Mouse (Mus musculus): ENCODE results near the gene Foxj3. TPM values are rescaled to one million over a fixed set of nuclear protein-coding genes. Genes with fewer than 3 reads are reported as not detected.
A peak's percentile ranks its signal among the peaks of the same experiment; 100 is the strongest.
"Not testable (repeated sequence)": the region's sequence is repeated elsewhere in the genome, so short reads cannot be mapped to it uniquely, and the experiment has no call there.

The Foxj3 gene
- 7.7 and 16.1 TPM in 2 replicates for polyA plus RNA-seq (2012; rRNA removed)

DNA sequence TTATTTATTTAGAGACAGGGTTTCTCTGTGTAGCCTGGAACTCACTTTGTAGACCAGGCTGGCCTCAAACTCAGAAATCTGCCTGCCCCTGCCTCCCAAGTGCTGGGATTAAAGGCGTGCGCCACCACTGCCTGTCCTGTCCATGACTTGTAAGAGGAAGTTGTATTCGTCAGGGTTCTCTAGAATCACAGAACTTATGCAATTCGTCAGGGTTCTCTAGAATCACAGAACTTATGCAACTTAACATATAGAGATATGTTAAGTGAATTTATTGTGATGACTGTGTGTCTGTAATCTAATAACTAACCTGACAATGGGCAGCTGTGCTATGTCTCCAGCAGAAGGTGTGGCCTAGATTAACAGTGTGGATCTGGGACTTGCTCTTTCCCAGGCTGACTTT, at the start of gene Foxj3:
TSS of gene Foxj3 (plus strand) at position 390 of the 400 bp plus-strand sequence.
- DNase-seq (ENCODE audit: low read depth, low spot score): not testable (repeated sequence)
- 93% methylated on average over 4 of the region's 4 CpGs for WGBS

DNA sequence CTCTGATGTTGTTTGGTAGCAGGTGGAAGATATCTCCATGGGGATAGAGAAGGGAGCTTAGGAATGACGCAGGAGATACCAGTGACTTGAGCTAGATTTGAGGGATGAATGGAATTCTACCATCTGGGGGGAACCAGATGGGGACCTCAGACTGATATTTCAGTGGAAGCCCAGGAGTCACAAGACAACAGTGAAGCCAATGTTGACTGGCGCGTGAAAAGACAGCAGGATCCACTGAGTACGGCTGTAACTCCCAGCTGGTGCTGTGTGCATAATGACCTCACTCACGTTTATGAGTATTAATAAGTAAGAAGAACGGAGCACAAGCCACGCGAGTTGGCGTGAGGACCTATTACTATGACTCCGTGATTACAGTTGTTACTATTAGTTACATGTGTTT, 47.1 kb upstream of the Foxj3 start:
- 81% methylated on average over 10 of the region's 10 CpGs for WGBS
- no peak for DNase-seq (ENCODE audit: low read depth, low spot score)

DNA sequence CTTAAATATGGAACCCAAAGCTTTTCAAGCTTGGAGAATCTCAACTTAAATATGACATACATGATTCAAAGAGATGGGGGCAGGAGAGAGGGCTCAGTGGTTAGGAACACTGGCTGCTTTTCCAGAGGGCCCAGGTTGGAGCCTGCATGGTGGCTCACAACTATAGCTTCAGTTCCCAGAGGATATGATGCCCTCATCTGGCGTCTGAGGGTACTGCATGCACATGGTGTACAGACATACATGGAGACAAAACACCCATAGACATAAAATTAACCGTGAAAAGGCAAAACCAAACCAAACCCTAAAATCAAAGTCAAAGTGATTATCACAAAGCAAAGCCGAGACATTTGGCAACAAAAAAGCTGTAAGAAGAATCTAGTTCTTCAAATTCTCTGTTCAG, 46.0 kb upstream of the Foxj3 start:
- no peak for DNase-seq (ENCODE audit: low read depth, low spot score)
- WGBS: 77% methylated on average over 3 of the region's 3 CpGs

DNA sequence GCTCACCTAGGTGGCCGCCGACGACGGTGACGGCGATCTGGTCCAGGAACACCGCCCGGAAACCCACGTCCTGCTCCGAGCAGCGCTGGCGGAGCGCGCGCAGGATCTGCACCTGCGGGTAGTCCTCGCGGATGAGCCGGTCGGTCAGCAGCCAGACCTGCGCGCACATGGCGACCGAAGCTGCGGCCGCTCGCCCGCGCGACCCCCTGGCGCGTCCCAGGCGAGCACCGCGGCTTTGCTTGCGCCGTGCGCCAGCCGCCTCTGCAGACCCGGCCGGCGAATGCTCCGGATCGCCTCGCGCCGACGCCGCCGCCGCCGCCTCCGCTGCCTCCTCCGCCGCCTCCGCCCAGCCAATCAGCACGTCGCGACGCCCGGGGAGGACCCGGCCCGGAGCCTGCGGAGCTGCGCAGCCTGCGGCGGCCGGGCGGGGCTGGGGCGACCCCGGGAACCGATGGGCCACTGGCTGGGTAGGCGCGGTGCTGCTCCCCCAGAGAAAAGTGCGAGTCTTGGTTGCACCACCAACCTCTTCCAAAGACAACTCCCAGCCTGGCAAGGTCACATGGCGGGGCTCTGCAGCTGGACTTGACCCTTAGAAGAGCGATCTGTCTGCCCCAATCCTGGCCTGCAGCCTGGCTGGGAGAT, 44.4 kb upstream of the Foxj3 start, which contains the start of gene Rimkla:
TSS of gene Rimkla (minus strand) at position 338 of the 642 bp plus-strand sequence.
- WGBS: under 1% methylated on average over 77 of the region's 77 CpGs
- DNase-seq (ENCODE audit: low read depth, low spot score): no peak

DNA sequence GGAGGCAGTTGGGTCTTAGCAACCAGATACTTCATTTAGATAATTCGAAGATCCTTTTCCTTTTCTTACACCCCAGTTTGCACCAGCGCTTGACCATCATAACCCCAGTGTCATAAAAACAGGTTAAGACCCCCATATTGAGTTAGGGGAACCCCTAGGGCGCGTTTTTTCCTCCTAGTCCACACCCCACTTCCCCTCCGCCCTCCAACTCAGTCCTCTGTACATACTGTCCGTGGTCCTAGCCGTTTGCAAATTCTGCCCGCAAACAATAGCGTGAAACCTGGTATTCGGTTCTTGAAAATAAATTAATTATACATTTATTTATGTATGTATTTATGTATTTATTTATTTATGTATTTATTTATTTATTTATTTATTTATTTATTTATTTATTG, 43.9 kb upstream of the Foxj3 start:
- 49% methylated on average over 10 of the region's 10 CpGs for WGBS

DNA sequence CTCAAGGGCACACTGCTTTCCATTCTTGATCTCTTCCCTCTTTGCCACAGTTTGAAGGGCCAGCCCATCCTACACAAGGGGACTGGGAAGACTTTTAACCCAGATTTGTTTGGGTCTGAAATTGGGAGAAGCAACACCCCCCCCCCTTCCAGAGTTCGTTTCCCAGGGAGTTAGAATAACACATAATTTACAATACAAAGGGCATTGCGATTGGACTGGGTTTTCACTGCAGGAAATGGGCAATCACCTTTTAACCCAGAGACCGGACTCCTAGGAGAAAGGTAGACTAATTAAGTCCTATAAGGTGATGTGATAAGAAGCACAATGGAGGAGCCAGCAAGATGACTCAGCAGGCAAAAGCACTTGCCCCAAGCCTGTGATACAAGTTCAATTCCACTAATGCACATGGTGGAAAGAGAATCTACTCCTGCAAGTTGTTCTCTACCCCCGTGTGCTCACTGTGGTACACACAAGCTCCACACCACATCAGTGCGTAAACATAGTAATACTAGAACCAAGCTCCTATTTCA, 38.4 kb upstream of the Foxj3 start:
- no peak for DNase-seq (ENCODE audit: low read depth, low spot score)
- 48% methylated on average over 5 of the region's 5 CpGs for WGBS

More for the DNA sequence above, 43.9 kb upstream of the Foxj3 start:
- DNase-seq (ENCODE audit: low read depth, low spot score): no peak

DNA sequence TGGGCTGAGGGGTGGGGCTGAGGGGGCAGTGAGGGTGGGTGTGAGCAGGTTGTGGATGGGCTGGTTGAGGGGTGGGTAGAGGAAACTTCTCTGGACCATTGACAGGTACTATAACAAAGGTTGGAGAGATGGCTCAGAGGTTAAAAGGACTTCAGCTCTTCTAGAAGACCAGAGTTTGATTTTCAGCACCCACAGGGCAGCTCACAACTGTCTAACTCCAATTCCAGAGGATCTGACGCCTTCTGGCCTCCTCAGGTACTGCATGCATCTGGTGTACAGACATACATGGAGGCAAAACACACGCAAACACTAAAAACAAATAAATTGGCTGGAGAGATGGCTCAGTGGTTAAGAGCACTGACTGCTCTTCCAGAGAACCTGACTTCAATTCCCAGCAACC, 25.2 kb upstream of the Foxj3 start:
- DNase-seq (ENCODE audit: low read depth, low spot score): no peak
- 78% methylated on average over 2 of the region's 2 CpGs for WGBS

DNA sequence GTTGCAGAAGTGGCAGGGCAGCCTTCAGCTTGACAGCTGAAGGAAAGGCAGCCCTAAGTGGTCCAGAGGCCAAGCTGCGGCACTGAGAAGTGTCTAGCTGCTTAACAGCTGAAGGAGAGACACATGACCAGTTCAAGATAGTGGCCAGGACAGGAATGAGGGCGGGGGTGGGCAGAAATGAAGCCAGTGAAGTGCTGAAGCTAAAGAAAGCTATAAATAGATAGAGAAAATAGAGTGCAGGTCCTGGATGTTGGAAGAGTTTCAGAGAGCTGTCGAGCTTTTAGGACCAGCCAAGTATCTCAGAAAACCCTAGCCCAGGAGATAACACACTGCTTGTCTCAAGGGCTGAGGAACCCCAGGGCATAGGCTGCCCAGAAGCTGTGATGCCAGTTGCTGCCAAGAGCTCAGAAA, 24.1 kb upstream of the Foxj3 start:
- WGBS: 60% methylated on average over 3 of the region's 3 CpGs
- no peak for DNase-seq (ENCODE audit: low read depth, low spot score)

DNA sequence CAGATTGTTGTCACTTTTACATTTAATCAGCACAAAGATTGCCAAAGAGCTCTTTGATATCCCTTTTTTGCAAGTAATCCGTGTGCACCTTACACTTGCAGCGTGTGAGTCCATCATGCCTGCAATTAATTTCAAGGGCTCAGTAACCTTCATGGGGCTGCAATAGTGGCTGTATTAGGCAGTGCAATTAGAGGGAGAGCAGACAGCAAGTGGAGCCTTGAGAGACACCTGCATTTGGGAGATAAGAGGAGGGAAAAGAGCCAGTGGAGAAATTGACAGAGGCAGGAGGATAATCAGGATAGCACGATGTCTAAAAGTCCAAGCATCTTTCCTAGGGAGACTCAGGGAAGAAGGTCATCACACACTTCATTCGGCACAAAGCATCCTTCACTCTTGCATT, 13.2 kb upstream of the Foxj3 start:
- no peak for DNase-seq (ENCODE audit: low read depth, low spot score)
- WGBS: 79% methylated on average over 4 of the region's 4 CpGs

DNA sequence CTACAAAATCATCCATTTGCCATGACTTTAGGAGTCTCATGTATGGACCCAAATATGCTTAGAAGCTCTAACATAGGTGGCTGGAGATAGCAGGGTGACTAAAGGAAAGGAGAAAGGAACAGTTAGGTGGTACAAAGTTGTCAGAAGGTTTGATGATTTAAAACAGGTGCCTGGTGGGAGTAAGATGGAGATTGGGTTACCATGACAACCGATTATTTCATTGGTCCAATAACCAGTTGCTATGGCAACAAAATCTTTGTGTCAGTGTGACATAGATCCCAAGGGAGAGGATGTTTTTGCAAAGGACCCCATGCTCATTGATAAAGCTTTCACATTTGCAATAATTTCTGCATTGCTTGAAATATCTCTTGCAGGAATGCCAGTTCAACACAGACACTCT, 12.8 kb upstream of the Foxj3 start:
- DNase-seq (ENCODE audit: low read depth, low spot score): no peak
- 86% methylated on average over 1 of the region's 1 CpGs for WGBS

DNA sequence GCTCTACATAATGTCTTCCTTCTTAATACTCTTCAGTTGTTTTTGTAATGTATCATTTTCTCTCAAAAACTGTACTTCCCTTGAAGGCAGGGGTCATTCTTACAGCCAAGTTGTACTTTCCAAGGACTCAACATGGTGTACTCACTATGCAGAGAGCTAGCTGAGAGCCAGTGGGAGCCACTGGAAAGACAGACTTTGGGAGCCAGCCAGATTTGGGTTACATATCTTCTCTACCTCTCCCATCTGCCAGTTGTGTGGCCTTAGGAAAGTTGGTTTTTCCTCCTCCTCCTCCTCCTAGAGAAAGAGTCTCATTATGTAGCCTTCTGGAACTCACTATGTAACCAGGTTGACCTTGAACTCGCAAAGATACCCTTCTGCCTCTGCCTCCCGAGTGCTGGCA, 12.3 kb upstream of the Foxj3 start:
- no peak for DNase-seq (ENCODE audit: low read depth, low spot score)
- WGBS: 90% methylated on average over 2 of the region's 2 CpGs

DNA sequence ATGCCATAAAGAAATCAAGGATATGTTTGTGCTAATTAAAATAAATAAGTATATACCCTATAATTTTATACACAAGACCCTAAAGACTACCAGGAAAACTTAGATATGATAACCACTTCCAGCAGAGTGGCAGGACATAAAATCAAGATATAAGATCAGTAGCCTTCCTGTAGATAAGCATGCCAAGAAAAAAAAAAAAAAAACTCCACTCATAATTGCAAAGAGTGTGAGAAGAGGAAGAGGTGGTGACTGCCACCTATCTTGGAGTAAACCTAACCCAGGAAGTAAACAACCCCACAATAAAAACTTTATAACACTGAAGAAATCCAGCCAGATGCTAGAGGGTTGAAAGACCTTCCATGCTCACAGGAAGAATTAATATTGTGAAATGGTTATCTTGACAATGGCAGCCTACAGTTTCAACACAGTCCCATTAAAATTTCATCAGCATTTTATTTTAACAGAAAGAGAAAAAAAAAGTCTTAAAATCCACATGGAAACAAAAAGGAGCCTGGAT, 10.4 kb upstream of the Foxj3 start:
- no peak for DNase-seq (ENCODE audit: low read depth, low spot score)

DNA sequence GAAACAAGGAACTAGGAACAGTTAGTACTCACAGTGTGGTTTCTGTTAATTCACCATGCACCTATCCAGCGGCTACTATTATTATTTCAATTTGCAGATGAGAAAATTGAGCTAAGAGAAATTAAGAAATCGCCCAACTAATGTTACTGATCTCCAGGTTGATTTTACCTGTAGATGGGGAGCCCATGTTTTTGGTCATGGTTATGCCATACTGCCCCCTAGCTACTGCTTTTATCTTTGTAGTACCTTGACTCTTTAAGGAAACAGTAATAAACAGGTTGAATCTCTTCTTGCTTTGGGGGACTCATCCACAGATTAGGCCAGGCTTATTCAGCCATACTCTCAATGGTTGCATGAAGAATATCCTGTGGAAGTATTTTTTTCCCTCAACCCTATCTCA, 5.0 kb upstream of the Foxj3 start:
- WGBS: 73% methylated on average over 2 of the region's 2 CpGs
- no peak for DNase-seq (ENCODE audit: low read depth, low spot score)

DNA sequence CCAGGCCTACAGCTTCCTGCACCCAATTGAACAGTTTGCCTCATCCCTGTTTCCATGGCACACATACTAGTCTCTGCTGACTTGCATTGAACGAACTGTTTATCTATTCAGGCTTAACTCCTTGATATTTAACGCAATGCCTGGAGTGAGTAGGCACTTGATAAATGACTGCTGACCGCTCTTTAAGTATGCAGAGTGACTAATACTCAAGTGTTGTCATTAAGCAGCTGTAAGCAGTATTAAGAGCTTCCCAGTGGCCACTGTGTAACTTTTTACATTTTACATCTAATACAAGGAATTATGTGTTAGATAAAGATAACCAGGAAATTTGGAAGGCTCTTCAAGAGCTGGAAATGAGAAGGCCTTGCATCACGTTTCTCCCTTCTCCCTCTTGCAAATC, 1.7 kb upstream of the Foxj3 start:
- WGBS: 54% methylated on average over 4 of the region's 4 CpGs
- no peak for DNase-seq (ENCODE audit: low read depth, low spot score)

DNA sequence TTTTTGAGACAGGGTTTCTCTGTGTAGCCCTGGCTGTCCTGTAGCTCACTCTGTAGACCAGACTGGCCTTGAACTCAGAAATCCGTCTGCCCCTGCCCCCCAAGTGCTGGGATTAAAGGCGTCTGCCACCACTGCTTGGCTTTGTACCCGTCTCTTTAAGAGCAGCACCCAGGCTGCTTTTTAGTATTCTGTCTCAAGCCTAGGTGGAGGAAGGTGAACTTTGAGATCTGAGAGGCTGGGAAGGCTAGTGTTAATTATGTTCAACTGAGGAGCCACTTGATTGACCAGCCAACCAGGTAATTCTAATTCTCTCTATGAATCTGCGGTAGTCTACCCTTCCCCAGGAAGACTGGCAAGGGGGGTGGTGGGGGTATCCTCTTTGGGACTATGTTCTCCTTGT, 632 bp downstream of the Foxj3 start:
- 73% methylated on average over 4 of the region's 4 CpGs for WGBS
- no peak for DNase-seq (ENCODE audit: low read depth, low spot score)

DNA sequence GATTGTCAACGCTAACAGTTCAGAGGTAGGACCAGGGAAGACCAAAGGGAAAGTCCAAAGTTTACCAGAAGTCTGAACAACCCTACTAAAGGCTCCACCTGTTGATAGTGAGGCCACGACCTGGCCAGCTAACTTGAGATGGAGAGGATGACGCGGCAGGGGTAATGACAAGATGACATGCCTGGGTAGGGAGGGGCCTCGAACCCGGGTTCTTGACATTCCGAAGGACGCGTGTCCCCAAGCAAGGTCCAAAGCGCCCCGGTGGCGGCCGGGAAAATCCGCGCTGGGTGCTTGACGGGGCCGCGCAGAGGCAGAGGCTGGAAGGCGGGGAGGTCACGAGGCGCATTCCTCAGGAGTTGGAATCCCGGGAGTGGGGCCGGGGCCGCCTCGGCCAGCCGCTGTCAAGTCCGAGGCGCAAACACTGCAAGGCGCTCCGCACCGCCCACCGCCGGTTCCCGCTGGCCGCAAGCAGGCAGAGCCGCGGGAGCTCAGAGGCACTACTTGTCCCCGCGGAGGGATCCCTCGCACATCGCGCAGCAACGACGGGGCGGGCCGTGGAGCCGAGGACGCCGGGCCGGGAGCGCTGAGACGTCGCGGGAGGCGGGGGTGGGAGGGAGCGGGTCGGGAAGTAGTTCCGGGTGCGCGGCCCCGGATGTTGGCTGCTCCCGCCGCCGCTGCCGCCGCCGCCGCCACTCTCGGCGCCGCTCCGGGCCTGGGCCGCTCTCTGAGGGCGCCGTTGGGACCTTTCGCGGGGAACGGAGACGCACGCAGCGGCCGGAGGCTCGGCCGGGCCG, 2.4 kb downstream of the Foxj3 start, which contains the start of gene Frg2f1:
TSS of gene Frg2f1 (minus strand) at position 499 of the 794 bp plus-strand sequence.
- peak; percentile 64 for DNase-seq (ENCODE audit: low read depth, low spot score)
- under 1% methylated on average over 77 of the region's 85 CpGs for WGBS

DNA sequence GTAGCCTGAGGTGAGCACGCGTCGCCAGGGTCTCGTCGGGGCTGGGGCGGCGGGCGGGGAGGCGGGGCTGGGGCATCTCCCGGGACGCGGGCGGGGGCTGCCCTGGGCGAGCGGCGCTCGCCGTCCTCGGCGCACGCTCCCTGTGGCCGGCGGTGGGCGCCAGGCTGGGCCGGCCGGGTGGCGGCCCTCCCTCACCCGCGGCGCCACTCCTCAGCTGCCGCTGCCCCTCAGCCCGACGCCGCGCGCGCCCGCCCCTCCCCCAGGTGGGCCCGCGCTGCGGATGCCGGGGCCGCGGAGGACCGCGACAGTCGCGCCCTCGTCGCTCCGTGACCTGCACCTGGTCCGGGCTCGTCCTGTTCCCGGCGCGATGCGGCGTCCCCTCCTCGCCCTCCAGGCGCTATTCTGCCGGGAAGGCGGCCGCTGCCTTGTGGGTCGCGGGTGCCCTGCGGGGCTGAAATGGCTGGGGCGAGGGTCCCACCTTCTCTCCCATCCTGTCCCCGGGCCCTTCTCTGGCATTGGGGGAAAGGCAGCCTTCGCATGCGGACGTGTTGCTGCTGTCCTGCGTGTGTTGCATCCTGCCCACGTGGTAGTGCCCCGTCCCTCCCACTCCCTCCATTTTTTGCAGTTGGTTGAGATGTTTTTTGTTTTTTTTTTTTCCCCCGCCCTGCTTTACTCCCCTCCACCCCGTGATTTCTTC, 3.2 kb downstream of the Foxj3 start:
- WGBS: under 1% methylated on average over 76 of the region's 76 CpGs
- no peak for DNase-seq (ENCODE audit: low read depth, low spot score)

DNA sequence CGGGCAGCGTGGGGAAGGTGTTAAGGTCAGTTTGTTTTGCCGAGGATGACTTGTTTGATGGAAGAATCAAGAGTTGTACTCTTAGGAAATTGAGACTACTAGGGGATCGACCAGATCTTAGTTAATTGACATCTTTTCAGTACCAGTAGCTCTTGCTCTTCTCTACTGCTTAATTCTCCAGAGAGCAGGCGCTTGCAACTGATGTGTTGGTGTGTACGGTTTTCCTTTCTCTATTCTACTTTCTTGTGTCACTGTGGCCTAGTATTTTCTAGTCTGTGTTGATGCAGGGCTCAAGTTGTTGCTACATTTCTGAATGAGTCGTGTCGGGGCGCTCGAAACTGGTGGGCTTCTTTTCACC, 3.7 kb downstream of the Foxj3 start:
- 3% methylated on average over 10 of the region's 10 CpGs for WGBS

DNA sequence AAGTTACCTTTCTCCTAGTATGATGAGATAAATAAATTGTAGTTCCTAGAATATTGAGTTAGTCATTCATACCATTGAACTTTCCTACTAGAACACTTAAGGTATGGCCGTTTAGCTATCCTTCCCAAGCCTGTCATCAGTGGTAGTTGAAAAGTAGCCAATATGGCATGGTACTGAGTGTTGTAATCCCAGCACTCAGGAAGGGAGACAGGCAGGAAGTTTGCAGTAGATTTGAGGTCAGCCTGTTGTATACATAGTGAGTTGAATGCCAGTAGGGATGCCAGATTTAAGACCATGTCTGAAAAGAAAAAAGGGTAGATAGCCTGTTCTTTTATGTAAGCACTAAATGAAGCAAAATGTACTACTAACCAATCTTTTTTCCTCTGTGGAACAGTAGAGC, 14.1 kb downstream of the Foxj3 start:
- WGBS: 11% methylated on average over 1 of the region's 1 CpGs
- DNase-seq (ENCODE audit: low read depth, low spot score): no peak

More for the DNA sequence above, 3.7 kb downstream of the Foxj3 start:
- DNase-seq (ENCODE audit: low read depth, low spot score): no peak

DNA sequence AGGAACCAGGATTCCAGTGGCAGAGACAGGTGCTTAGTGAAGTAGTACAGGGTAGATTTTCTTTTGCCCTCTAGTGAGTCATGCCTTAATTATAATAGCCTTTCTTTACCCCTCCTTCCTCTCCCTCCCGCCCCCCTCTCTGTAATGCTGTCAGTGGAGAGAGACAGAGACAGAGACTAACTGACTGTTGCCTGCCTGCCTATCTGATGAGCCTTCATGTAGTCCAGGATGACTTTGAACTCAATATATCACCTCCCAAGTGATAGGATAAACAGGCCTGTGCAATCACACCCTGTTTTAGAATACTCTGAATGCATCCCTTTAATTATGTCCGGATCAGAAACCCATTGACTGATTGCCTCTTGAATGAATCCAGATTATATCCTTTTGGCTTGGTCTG, 18.7 kb downstream of the Foxj3 start:
- DNase-seq (ENCODE audit: low read depth, low spot score): no peak
- WGBS: 55% methylated on average over 2 of the region's 2 CpGs
